Mouse (Mus musculus): ENCODE data around the gene Rapgef5. TPM values are rescaled to one million over a fixed set of nuclear protein-coding genes. Genes with fewer than 3 reads are reported as not detected.
A peak's percentile ranks its signal among the peaks of the same experiment; 100 is the strongest.

The Rapgef5 gene
- polyA plus RNA-seq, 2 experiments, result 1.2 to 1.5 TPM

GRCm38 (mm10) chr12:117636139-117636772, 120.0 kb downstream of the Rapgef5 start:
- no peaks in the 10 kb centered on the region for H3K27me3 ChIP-seq (ENCODE audit: control insufficient read depth, insufficient read depth, low read length)
- H3K9ac ChIP-seq (replicated peaks), result no peak overlapping the region
- H3K36me3 ChIP-seq (replicated peaks; ENCODE audit: control insufficient read depth, insufficient read depth, low read depth), result no peaks in the 10 kb centered on the region
- H3K27ac ChIP-seq, result no peak overlapping the region
- WGBS (ENCODE audit: insufficient replicate concordance), result 47% methylated on average over 2 of the region's 2 CpGs
- DNase-seq (ENCODE audit: low read depth in 3 of 3, low spot score in 3 of 3), result no peak
- TF ChIP-seq EP300 (IDR thresholded peaks at IDR 0.05; ENCODE audit: low read depth) (no peak), CTCF (IDR thresholded peaks at IDR 0.05; ENCODE audit: low read depth) (no peak)
- no peaks in the 10 kb centered on the region for H3K4me1 ChIP-seq (replicated peaks; ENCODE audit: control insufficient read depth in 2 of 2, insufficient read depth in 2 of 2, low read length in 1 of 2)
- H3K9me3 ChIP-seq (ENCODE audit: control insufficient read depth, low read length), result no peaks in the 10 kb centered on the region
- ATAC-seq (ENCODE audit: insufficient read depth), result no peak
- H3K4me2 ChIP-seq (ENCODE audit: low read depth), result no peak overlapping the region
- no peak overlapping the region for H3K4me3 ChIP-seq (ENCODE audit: insufficient read depth in 1 of 2, low read depth in 2 of 2, low read length in 2 of 2)

GRCm38 (mm10) chr12:117636969-117637368, 120.7 kb downstream of the Rapgef5 start:
- no peaks in the 10 kb centered on the region for H3K27me3 ChIP-seq (ENCODE audit: control insufficient read depth, insufficient read depth, low read length)
- WGBS (ENCODE audit: insufficient replicate concordance), result 70% methylated on average over 6 of the region's 6 CpGs
- no peak for DNase-seq (ENCODE audit: low read depth in 3 of 3, low spot score in 3 of 3)

GRCm38 (mm10) chr12:117638833-117639232, 122.6 kb downstream of the Rapgef5 start:
- no peak for DNase-seq (ENCODE audit: low read depth in 3 of 3, low spot score in 3 of 3)
- Histone ChIP-seq H3K4me3 (ENCODE audit: insufficient read depth in 1 of 2, low read depth in 2 of 2, low read length in 2 of 2) (no peak overlapping the region), H3K9me3 (ENCODE audit: control insufficient read depth, low read length) (no peaks in the 10 kb centered on the region), H3K9ac (replicated peaks) (no peak overlapping the region), H3K27me3 (ENCODE audit: control insufficient read depth, insufficient read depth, low read length) (no peaks in the 10 kb centered on the region), H3K36me3 (replicated peaks; ENCODE audit: control insufficient read depth, insufficient read depth, low read depth) (no peaks in the 10 kb centered on the region), H3K4me2 (ENCODE audit: low read depth) (no peak overlapping the region), H3K27ac (no peak overlapping the region), H3K4me1 (replicated peaks; ENCODE audit: control insufficient read depth in 2 of 2, insufficient read depth in 2 of 2, low read length in 1 of 2) (no peaks in the 10 kb centered on the region; a peak in 1 of 4 replicates)
- ATAC-seq (ENCODE audit: insufficient read depth), result 0 out of 2 replicates have a peak, but pooled peaks have one; percentile 17
- TF ChIP-seq CTCF (IDR thresholded peaks at IDR 0.05; ENCODE audit: low read depth) (no peak), EP300 (IDR thresholded peaks at IDR 0.05; ENCODE audit: low read depth) (no peak)
- WGBS (ENCODE audit: insufficient replicate concordance), result 35% methylated on average over 2 of the region's 2 CpGs

More at GRCm38 (mm10) chr12:117636969-117637368, 120.7 kb downstream of the Rapgef5 start:
- H3K4me3 ChIP-seq (ENCODE audit: insufficient read depth in 1 of 2, low read depth in 2 of 2, low read length in 2 of 2), result no peak overlapping the region
- H3K36me3 ChIP-seq (replicated peaks; ENCODE audit: control insufficient read depth, insufficient read depth, low read depth), result no peaks in the 10 kb centered on the region
- no peaks in the 10 kb centered on the region for H3K4me1 ChIP-seq (replicated peaks; ENCODE audit: control insufficient read depth in 2 of 2, insufficient read depth in 2 of 2, low read length in 1 of 2)
- H3K9me3 ChIP-seq (ENCODE audit: control insufficient read depth, low read length), result no peaks in the 10 kb centered on the region
- TF ChIP-seq EP300 (IDR thresholded peaks at IDR 0.05; ENCODE audit: low read depth) (no peak), CTCF (IDR thresholded peaks at IDR 0.05; ENCODE audit: low read depth) (no peak)
- no peak overlapping the region for H3K9ac ChIP-seq (replicated peaks)
- no peak overlapping the region for H3K4me2 ChIP-seq (ENCODE audit: low read depth)
- no peak for ATAC-seq (ENCODE audit: insufficient read depth)
- no peak overlapping the region for H3K27ac ChIP-seq

GRCm38 (mm10) chr12:117639356-117640121, 123.3 kb downstream of the Rapgef5 start:
- no peaks in the 10 kb centered on the region for H3K9me3 ChIP-seq (ENCODE audit: control insufficient read depth, low read length)
- no peak for DNase-seq (ENCODE audit: low read depth in 3 of 3, low spot score in 3 of 3)
- 50% methylated on average over 6 of the region's 6 CpGs for whole genome bisulfite sequencing (ENCODE audit: insufficient replicate concordance)

GRCm38 (mm10) chr12:117642512-117642911, 126.2 kb downstream of the Rapgef5 start:
- Histone ChIP-seq H3K4me1 (replicated peaks; ENCODE audit: control insufficient read depth in 2 of 2, insufficient read depth in 2 of 2, low read length in 1 of 2) (no peaks in the 10 kb centered on the region; a peak in 1 of 4 replicates), H3K36me3 (replicated peaks; ENCODE audit: control insufficient read depth, insufficient read depth, low read depth) (no peaks in the 10 kb centered on the region), H3K27ac (no peak overlapping the region), H3K27me3 (ENCODE audit: control insufficient read depth, insufficient read depth, low read length) (no peaks in the 10 kb centered on the region), H3K4me2 (ENCODE audit: low read depth) (no peak overlapping the region), H3K9me3 (ENCODE audit: control insufficient read depth, low read length) (no peaks in the 10 kb centered on the region), H3K9ac (replicated peaks) (no peak overlapping the region), H3K4me3 (ENCODE audit: insufficient read depth in 1 of 2, low read depth in 2 of 2, low read length in 2 of 2) (no peak overlapping the region)
- ATAC-seq (ENCODE audit: insufficient read depth) (no peak), DNase-seq (ENCODE audit: low read depth in 3 of 3, low spot score in 3 of 3) (no peak)
- no peak for TF ChIP-seq CTCF (IDR thresholded peaks at IDR 0.05; ENCODE audit: low read depth)
- TF ChIP-seq EP300 (IDR thresholded peaks at IDR 0.05; ENCODE audit: low read depth), result no peak
- WGBS (ENCODE audit: insufficient replicate concordance), result 52% methylated on average over 2 of the region's 2 CpGs

More at GRCm38 (mm10) chr12:117639356-117640121, 123.3 kb downstream of the Rapgef5 start:
- H3K4me3 ChIP-seq (ENCODE audit: insufficient read depth in 1 of 2, low read depth in 2 of 2, low read length in 2 of 2), result no peak overlapping the region
- H3K27me3 ChIP-seq (ENCODE audit: control insufficient read depth, insufficient read depth, low read length), result no peaks in the 10 kb centered on the region
- H3K4me2 ChIP-seq (ENCODE audit: low read depth), result no peak overlapping the region
- H3K9ac ChIP-seq (replicated peaks), result no peak overlapping the region
- no peaks in the 10 kb centered on the region; a peak in 1 of 4 replicates for H3K4me1 ChIP-seq (replicated peaks; ENCODE audit: control insufficient read depth in 2 of 2, insufficient read depth in 2 of 2, low read length in 1 of 2)
- no peaks in the 10 kb centered on the region for H3K36me3 ChIP-seq (replicated peaks; ENCODE audit: control insufficient read depth, insufficient read depth, low read depth)
- TF ChIP-seq CTCF (IDR thresholded peaks at IDR 0.05; ENCODE audit: low read depth) (no peak), EP300 (IDR thresholded peaks at IDR 0.05; ENCODE audit: low read depth) (no peak)
- no peak overlapping the region for H3K27ac ChIP-seq
- no peak for ATAC-seq (ENCODE audit: insufficient read depth)

All from liver, embryonic 14.5 days (tissue).